Mouse (Mus musculus) ES-CJ7 (cell line): ENCODE data around the gene Arpc4.

Experiments used
- DNase-seq: peaks from one replicate; pipeline ENCODE4 v3.0.0; 2011; ENCODE audit warnings: low read depth, low spot score

Gene Arpc4

GRCm38 (mm10) chr6:113364518-113365135 is 13.3 kb upstream of the Arpc4 start:
- peak; percentile 71 for DNase-seq

GRCm38 (mm10) chr6:113366639-113367038 is 11.3 kb upstream of the Arpc4 start:
- DNase-seq = peak; percentile 65

- DNase-seq = no peak
Measured at GRCm38 (mm10) chr6:113367574-113367973, 10.3 kb upstream of the Arpc4 start.

- DNase-seq = peak; percentile 90
Measured at GRCm38 (mm10) chr6:113368124-113368523, 9.8 kb upstream of the Arpc4 start.

- DNase-seq = no peak
Measured at GRCm38 (mm10) chr6:113368577-113368976, 9.3 kb upstream of the Arpc4 start.

GRCm38 (mm10) chr6:113370194-113370929 is 7.6 kb upstream of the Arpc4 start:
- no peak for DNase-seq

GRCm38 (mm10) chr6:113373491-113373890 is 4.4 kb upstream of the Arpc4 start:
- no peak for DNase-seq

- DNase-seq = no peak
Measured at GRCm38 (mm10) chr6:113377172-113377495, 781 bp upstream of the Arpc4 start.

GRCm38 (mm10) chr6:113379246-113379645 is 1.3 kb downstream of the Arpc4 start:
- DNase-seq = no peak

GRCm38 (mm10) chr6:113380480-113380879 is 2.6 kb downstream of the Arpc4 start:
- DNase-seq = peak; percentile 58

- no peak for DNase-seq
Measured at GRCm38 (mm10) chr6:113384351-113384927, 6.5 kb downstream of the Arpc4 start.

- no peak for DNase-seq
Measured at GRCm38 (mm10) chr6:113385160-113385714, 7.3 kb downstream of the Arpc4 start.

- DNase-seq = no peak
Measured at GRCm38 (mm10) chr6:113386025-113386424, 8.1 kb downstream of the Arpc4 start.

GRCm38 (mm10) chr6:113388960-113389359 is 11.0 kb downstream of the Arpc4 start, which contains the start of gene Ttll3:
Ttll3 (plus strand) TSS chr6:113389260.
- DNase-seq = no peak

- DNase-seq = no peak
Measured at GRCm38 (mm10) chr6:113390715-113391114, 12.8 kb downstream of the Arpc4 start.

- DNase-seq = no peak
Measured at GRCm38 (mm10) chr6:113392015-113392386, 14.1 kb downstream of the Arpc4 start.

- peak; percentile 69 for DNase-seq
Measured at GRCm38 (mm10) chr6:113392387-113393071, 14.6 kb downstream of the Arpc4 start.

GRCm38 (mm10) chr6:113393951-113394350 is 16.0 kb downstream of the Arpc4 start:
- no peak for DNase-seq

- DNase-seq = no peak
Measured at GRCm38 (mm10) chr6:113394811-113395210, 16.9 kb downstream of the Arpc4 start.

- peak; percentile 76 for DNase-seq
Measured at GRCm38 (mm10) chr6:113395501-113395900, 17.6 kb downstream of the Arpc4 start.

- DNase-seq = peak; percentile 96
Measured at GRCm38 (mm10) chr6:113396270-113397030, 18.5 kb downstream of the Arpc4 start.
